Comparison of ENCODE assay signal across 12 mouse cellular contexts in the genomic region with DNA sequence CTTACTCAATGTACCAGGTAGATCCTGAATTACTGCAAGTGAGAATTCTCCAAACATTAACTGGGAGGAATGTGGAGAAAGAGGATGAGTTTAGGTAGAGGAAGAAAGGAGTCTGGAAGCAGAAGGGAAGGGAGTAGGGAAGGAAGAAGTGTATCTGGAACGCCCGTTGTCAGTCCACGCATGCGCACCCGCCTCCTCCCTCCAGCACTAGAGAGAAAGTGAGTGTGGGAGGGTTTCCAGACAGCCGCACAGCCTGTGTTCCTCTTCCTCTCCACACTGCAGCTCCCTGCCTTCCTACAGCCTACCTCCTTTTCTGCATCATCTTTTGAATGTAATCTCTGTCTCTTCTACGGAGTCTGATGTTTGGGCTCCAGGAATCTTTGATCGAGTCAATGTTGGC.
A peak's percentile ranks its signal among the peaks of the same experiment; 100 is the strongest.
DNase-seq lines count a peak whose midpoint lies in the region; ATAC-seq and TF ChIP-seq lines count a peak whose summit lies in the region.
"Had no signal": no experiment of that assay in that cellular context is flagged by ENCODE, and none has a peak within 500 bp of the region (broad histone marks: within the 10 kb centered on the region; RNA-seq: fewer than 3 reads in every experiment).

No protein-coding gene starts in this region.

- H3K36me3 ChIP-seq in hindbrain, postnatal 0 days (ENCODE audit: insufficient read depth, low read length), result no peaks in the 10 kb centered on the region
- H3K36me3 ChIP-seq: intestine, embryonic 15.5 days had no signal

- DNase-seq in right cerebral cortex, adult 18-20 months, result peak; percentile 84
- no peak for DNase-seq in right cerebral cortex, postnatal 4 days
- DNase-seq in kidney, postnatal 25 days, result peak; percentile 54 to 79
- peak; percentile 11 to 69 for DNase-seq in left cerebral cortex, adult 8-10 months (ENCODE audit: low spot score in 2 of 2)
- peak; percentile 41 for DNase-seq in testis, postnatal 14 days (ENCODE audit: low spot score)
- DNase-seq in c-Kit-positive CD71-positive TER-119-positive erythroid progenitor cells, embryonic 14.5 days (ENCODE audit: low spot score), result no peak
- no peak for DNase-seq in urinary bladder, postnatal 14 days (ENCODE audit: low spot score)
- DNase-seq in hindbrain, postnatal 0 days (ENCODE audit: low spot score), result no peak
- DNase-seq: cerebellum, adult 9-10 months; heart, adult 2 months; lung, embryonic 14.5 days had no signal

- TF ChIP-seq CTCF in hindbrain, postnatal 0 days (IDR thresholded peaks at IDR 0.05; ENCODE audit: low read depth), result no peak

- H3K9me3 ChIP-seq in hindbrain, postnatal 0 days (ENCODE audit: low read length), result no peaks in the 10 kb centered on the region
- H3K9me3 ChIP-seq: intestine, embryonic 15.5 days had no signal

- H3K4me2 ChIP-seq in hindbrain, postnatal 0 days (ENCODE audit: low read depth, low read length), result no peak overlapping the region
- H3K4me2 ChIP-seq: intestine, embryonic 15.5 days; lung, embryonic 14.5 days had no signal

- no peaks in the 10 kb centered on the region for H3K27me3 ChIP-seq in hindbrain, postnatal 0 days (ENCODE audit: insufficient read depth, low read length)
- H3K27me3 ChIP-seq: intestine, embryonic 15.5 days had no signal

- 94% methylated on average over 8 of the region's 8 CpGs for WGBS in hindbrain, postnatal 0 days

- H3K9ac ChIP-seq in hindbrain, postnatal 0 days (replicated peaks; ENCODE audit: low read length), result no peak overlapping the region
- H3K9ac ChIP-seq: intestine, embryonic 15.5 days; lung, embryonic 14.5 days had no signal

- no peak for ATAC-seq in hindbrain, postnatal 0 days
- ATAC-seq: intestine, embryonic 15.5 days had no signal

- no peak overlapping the region for H3K27ac ChIP-seq in hindbrain, postnatal 0 days
- H3K27ac ChIP-seq: heart, adult 2 months; intestine, embryonic 15.5 days had no signal

- no peak overlapping the region for H3K4me3 ChIP-seq in hindbrain, postnatal 0 days (ENCODE audit: low read length)
- H3K4me3 ChIP-seq: heart, adult 2 months; intestine, embryonic 15.5 days had no signal

- H3K4me1 ChIP-seq in hindbrain, postnatal 0 days (ENCODE audit: insufficient read depth, low read length), result no peaks in the 10 kb centered on the region
- H3K4me1 ChIP-seq: intestine, embryonic 15.5 days had no signal

Comparison
In these comparisons a context has a peak if more than half of its experiments do, and no peak if none do; other contexts are left out.
1. DNase-seq: peak in right cerebral cortex, adult 18-20 months (single experiment), kidney, postnatal 25 days (2 of 2), left cerebral cortex, adult 8-10 months (2 of 2) and testis, postnatal 14 days (single experiment); none in right cerebral cortex, postnatal 4 days (single experiment), c-Kit-positive CD71-positive TER-119-positive erythroid progenitor cells, embryonic 14.5 days (single experiment), urinary bladder, postnatal 14 days (single experiment) and hindbrain, postnatal 0 days (single experiment).